Mouse (Mus musculus) spleen, embryonic (tissue): ENCODE results near the gene Gm11444.

Experiments
- CTCF ChIA-PET: fragments of 350-600 bp; sonication (Branson Sonifier 250); formaldehyde crosslinking; loops from one replicate; lab custom pipeline; 2022; lab: Charles Lee

Gm11444 gene

DNA sequence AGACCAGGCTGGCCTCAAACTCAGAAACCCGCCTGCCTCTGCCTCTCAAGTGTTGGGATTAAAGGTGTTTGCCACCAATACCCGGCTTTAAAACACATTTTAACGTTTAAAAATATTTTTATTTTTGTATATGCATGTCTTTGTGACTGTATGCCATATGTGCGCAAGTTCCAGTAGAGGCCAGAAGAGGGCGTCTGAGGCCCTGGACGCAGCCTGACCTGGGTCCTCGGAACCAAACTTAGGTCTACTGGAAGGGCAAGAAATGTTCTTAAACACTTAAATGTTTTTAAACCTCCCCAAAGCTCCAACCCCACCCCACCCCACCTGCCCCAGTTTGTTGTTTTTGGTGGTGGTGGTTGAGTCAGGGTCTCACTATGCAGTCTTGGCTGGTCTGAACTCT lies 14.2 kb upstream of the Gm11444 start:
- CTCF ChIA-PET = no interaction called here

DNA sequence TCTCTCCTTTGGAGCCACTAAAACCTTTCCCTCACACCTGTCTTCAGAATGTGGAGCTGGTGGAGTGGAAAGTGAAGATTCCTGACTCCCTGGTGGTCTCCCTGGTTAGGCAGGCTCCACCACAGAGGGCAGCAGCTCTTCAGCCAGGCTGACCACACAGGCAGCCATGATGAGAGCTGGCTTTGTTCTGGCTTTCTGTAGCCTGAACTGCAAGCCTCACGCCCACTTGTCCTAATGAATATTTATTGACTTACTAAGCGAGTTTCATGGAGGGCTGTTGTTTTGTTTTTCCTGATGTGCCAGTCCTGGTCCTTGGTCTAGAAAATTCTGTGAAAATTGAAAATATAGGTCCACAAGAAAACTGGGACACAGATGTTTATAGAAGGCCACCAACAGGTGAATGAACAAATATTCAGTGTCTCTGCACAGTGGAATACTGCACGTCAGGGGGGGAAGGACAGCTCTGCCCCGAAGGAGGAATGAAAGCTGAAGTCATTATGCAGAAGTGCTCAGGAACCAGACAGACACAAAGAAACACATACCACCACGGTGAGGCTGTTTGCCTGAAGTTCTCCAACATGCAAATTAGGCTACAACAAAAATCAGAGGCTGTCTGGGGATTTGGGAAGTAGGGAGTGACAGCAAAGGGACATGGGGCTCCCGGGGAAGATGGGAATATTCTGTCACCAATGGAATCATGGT lies 8.0 kb upstream of the Gm11444 start:
- CTCF ChIA-PET = no interaction called here

DNA sequence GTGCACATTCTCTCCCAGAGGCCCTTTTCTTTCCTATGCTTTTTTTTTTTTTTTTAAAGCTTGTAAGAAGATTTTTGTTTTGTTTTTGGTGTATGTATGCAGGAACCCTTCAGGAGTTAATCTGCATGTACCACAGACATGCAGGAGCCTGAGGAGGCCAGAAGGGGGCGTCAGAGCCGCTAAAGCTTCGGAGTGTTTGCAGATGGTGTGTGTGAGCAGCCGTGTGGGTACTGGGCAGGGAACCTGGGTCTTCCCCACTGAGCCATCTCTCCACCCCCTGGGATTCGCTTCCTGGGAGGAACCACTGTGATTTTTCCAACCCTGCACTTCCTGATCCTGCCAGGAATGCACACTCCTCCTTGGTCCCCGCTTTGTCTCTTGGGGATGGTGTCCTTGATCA lies 625 bp upstream of the Gm11444 start:
- CTCF ChIA-PET = interaction anchor here (0.7 kb wide), 1 partner anchor 139 kb away, joined by 7 read pairs; no protein-coding TSS in a partner anchor

DNA sequence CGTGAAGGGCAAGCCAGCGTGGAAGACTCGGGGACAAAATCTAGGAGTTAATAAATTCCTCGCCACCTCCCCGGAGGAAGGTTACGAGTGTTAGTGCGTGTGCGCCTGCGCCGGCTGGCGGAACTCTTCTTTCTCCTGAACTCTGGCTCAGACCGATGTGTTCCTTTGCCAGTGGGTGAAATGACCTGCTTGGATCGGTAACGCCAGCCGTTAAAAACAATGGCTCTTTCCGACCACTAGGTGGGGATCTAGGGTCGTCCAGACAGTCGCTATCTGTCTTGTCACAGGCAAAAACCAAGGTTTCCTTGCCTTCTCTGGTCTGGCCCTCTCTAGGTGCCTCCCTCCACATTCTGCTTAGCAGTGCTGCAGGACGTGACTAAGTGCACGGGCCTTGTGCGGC lies 1.1 kb downstream of the Gm11444 start:
- CTCF ChIA-PET = no interaction called here

DNA sequence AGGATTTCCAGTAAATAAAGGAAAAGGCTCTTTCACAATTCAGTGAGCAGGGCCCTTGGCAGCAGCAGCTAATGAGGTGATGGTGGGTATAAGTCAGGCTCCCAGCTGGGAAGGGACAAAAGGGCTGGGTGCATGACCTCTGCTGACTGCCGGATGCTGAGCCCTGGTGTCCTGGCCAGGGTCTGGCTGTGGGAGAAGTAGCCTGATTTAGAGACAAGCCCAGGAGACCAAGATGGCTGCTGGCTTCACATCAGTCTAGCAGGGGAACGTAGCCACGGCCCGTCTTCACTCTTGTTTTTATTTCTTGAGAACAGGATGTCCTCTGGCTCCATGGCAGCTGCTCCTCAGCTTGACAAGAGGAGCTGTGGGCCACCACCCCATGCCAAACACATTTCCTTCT lies 3.6 kb downstream of the Gm11444 start:
- CTCF ChIA-PET = no interaction called here

DNA sequence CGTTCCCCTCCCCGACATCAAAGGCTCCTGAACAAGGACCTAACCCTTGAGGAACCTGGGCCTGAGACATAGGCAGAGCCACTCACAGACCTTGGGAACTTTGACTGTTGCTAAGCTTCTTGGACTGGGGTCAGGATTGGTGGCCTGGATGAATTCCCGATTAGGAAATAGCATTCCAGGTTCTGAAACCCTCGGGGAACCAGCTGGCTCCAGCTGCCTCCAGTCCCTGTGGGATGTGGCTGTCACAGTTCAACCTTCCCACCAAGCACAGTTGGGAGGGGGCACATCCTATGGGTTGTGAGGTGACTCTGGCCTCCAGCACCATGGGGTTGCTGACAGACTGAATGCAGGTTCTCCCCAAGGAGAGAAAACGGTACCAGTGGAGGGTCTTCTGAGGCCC lies 4.2 kb downstream of the Gm11444 start:
- CTCF ChIA-PET = interaction anchor here (1.1 kb wide), 1 partner anchor 134 kb away, joined by 3 read pairs; no protein-coding TSS in a partner anchor

DNA sequence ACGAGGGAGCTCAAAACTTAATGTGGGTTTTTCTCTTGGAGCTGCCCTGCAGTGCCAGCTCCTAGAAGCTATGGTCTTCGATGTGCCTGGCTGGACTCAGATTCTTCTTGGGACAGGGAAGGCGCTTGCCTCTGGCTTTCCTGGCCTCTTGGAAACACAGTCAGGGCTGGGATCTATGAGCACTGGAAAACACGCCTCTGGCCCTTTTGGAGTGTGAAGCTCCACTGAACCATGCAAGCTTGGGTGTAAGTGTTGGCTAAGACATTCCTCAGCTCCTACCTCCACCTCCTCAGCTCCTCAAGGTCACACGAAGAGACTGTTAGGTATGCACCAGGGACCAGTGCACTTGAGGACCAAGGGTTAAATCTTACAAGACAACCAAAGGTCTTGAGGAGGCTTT lies 5.2 kb downstream of the Gm11444 start:
- CTCF ChIA-PET = interaction anchor here (1.1 kb wide), 1 partner anchor 135 kb away, joined by 3 read pairs; no protein-coding TSS in a partner anchor

DNA sequence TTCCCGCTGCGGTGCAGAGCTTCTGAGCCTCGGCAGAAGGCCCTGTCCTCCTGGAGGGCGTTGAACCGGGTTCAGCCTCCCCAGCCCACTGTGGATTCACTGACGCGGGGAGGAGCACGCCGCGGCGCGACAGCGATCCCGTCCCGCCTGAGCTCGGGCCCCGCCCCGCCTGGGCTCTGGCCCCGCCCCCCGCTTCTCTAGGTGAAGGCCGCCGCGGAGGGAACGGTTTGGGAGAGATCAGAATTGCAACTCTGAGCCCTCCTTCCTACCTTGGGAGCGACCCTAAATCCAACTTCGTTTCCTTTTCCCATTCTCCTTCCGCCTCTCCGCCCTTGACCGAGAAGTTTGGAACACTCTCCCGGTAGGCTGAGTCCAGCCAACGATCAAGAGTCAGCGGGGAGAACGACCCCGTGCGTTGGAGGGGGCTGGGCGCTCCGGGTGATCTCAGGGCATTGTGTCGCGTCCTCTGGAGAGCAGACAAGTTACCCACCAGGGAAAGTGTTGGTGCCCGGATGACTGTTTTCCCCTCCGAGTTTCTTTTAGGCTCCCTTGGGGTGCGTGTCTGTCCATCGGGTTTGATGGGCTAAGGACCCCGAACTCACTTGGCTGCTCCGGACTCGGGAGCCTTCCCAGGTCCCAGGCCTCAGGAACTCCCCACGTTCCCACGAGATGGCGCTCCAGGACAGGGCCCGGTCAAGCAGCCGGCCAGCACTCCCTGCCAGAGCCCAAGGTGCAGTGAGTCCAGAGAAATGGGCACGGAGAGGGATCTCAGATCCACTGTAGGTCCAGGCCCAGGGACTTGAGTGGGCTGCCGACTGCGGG lies 5.8 kb downstream of the Gm11444 start:
- CTCF ChIA-PET = interaction anchor here (0.5 to 1.1 kb wide), 3 partner anchors 136 to 1026 kb away, joined by 3 to 5 read pairs (median 3); no protein-coding TSS in a partner anchor

DNA sequence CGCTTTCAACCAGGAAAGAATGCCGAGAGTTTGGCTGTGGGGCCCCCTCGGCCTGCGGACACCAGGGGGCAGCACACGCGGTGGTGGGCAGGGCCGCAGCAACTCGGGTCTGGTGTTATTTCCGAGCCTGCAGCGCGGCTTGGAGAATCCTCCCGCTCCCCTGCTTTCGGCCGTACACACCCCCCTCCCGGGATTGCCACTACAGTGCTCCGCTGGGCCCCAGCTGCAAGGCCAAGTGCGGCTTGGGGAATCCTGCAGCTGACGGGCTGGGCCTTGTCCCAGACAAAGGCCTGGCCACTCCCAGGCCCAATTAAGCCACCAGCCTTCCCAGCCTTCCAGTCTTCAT lies 6.8 kb downstream of the Gm11444 start:
- CTCF ChIA-PET = interaction anchor here (0.5 kb wide), 1 partner anchor 1025 kb away, joined by 5 read pairs; no protein-coding TSS in a partner anchor

DNA sequence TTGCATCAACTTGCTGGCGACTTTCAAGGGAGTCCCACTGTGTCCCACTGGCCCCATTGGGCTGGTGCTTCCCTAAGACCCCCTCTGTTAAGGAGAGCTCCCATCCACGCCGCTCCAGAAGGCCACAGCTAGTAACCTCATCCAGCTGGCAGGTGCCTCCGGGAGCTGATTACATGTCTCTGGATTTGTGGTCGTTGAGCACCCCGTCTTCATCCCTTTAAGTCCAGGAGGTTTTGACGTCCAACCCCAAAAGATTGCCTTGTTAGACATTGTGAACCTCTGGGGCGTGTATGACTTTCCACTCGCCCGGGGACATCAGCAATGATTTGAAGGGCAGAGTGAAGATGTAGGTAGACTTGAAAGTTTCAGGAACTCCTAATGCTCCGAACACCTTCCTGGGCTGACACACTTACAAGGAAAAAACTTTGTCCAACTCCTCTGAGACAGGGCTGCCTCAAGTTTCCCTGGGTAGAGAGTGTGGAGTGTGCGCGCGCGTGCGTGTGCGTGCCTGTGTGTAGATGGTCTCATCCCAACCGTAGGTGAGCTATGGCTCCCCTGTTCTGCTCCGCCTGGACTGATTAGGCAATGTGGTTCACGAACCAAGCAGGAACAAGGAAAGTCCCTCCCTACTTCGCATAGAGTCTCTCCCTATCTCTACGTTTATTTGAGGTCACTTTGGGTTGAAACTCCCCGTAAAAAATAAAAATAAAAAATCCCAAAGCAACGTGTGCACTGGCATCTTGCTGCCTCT lies 7.4 kb downstream of the Gm11444 start:
- CTCF ChIA-PET = interaction anchor here (0.7 to 0.9 kb wide), 2 partner anchors 156 to 331 kb away, joined by 3 to 5 read pairs; no protein-coding TSS in a partner anchor

DNA sequence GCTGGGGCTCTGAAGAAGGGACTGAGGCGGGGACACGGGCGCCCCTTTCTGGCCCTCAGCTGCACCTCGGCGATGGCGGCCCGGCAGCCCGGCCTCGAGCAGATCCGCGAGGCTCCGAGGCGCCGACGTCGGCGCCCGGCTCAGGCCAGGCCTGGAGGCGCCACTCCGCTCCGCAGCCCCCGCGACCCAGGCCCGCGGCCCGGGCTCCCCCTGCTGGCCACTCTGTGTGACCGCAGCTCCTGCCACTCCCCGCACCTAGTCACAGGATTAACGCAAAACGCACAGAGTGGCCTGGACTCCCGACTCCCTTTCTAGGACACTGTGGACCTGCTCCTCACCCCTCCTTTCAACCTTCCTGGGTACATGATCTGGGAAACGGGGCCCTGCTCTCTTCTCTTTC lies 8.2 kb downstream of the Gm11444 start:
- CTCF ChIA-PET = interaction anchor here (0.9 kb wide), 1 partner anchor 331 kb away, joined by 5 read pairs; no protein-coding TSS in a partner anchor

DNA sequence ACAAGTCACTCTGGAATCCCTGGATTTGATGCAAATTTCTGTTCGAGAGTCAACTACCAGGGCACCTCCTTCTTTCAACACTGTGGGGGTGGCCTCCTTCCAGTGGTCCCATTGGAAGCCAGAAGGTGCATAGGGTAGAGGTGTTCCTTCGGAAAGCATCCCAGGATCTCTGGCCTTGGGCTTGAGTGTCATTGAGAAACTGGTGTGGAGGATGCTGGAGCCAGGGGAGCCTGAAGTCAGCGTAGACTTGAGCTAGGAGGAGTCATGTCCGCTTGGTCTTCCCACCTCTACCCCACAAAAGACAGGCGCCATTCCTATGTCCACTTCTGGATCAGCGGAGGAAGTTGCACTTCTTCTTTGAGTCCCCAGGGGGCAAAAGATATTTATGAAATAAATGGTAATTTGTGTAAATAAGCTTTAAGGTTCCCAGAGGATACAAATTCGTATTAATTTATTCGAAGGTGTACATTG lies 8.9 kb downstream of the Gm11444 start:
- CTCF ChIA-PET = no interaction called here

DNA sequence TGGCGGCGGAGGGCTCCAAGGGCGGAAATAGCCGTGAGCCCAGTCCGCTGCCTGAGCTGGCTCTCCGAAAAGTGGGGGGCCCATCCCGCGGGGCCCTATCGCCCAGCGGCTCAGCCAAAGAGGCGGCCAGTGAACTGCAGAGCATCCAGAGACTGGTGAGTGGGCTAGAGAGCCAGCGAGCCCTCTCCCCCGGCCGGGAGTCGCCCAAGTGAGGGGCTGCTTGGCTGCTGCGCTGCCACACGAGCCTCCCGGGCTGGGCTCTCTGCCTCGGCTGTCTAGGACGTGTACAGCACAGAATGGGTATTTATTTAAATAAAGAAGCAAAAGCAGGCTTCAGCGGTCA lies 9.4 kb downstream of the Gm11444 start:
- CTCF ChIA-PET = no interaction called here

DNA sequence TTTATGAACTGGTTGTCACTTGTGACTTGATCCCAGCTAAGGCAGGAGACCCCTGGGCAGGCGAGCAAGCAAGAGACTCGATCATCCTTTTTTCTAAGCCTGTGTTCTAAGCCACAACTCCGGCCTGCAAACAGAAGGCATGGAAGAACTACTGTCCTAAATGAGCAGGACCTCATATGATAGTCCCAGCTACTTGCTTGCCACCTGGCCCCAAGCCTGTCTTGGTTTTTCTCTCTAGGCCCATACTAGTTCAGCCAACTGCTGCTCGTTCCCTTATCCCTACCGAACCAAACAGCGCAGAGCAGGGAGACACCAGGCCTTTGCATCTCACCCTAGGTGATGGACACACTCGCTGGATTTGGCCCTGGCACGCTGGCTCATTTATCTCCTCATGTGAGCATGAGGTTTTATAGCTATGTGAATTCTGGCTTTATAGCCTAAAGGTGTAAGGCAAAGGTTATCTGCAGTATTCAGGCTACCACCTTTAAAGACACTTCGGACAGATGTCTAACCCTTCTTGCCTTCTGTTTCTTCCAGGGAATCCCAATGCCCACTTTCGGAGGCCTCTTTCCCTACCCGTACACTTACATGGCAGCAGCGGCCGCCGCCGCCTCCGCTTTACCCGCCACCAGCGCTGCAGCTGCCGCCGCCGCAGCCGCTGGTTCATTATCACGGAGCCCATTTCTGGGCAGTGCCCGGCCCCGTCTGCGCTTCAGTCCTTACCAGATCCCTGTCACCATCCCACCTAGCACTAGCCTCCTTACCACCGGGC lies 9.9 kb downstream of the Gm11444 start:
- CTCF ChIA-PET = no interaction called here

DNA sequence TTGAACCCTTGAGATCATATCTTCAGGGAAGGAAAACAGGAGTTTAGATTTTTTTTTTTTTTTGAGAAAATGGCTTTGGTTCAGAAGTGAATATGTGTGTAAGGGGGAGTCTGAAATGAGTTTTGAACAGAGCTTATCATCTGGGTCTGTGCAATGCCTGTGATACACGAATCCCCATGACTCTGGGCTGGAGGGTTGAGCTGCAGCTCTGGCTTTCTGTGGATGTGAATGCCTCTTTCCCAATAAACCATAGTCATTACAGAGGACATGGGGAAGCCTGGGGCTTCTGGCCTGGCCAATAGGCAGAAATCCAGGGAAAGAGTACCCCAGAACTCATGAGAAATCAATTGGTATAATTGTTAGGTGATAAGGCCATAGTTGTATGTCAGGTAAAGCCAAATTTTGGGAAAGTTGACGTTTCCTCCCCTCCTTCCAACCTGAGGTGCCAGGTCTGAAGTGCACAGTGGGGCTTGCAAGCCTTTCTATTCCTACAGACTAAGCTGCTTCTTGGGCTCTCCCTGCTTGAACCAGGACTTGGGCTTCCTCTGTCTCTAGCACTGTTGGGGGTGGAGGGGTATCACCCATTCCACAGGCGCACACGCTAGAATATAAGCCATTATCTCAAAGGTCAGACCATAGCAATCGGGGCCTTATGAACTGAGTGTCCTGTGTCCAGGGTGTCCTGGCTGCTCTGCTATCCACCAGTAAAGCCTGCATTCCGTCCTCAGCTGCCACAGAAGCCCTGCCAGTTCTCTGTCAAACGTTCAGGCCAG lies 10.7 kb downstream of the Gm11444 start:
- CTCF ChIA-PET = interaction anchor here (0.7 kb wide), 1 partner anchor 36 kb away, joined by 3 read pairs; no protein-coding TSS in a partner anchor

DNA sequence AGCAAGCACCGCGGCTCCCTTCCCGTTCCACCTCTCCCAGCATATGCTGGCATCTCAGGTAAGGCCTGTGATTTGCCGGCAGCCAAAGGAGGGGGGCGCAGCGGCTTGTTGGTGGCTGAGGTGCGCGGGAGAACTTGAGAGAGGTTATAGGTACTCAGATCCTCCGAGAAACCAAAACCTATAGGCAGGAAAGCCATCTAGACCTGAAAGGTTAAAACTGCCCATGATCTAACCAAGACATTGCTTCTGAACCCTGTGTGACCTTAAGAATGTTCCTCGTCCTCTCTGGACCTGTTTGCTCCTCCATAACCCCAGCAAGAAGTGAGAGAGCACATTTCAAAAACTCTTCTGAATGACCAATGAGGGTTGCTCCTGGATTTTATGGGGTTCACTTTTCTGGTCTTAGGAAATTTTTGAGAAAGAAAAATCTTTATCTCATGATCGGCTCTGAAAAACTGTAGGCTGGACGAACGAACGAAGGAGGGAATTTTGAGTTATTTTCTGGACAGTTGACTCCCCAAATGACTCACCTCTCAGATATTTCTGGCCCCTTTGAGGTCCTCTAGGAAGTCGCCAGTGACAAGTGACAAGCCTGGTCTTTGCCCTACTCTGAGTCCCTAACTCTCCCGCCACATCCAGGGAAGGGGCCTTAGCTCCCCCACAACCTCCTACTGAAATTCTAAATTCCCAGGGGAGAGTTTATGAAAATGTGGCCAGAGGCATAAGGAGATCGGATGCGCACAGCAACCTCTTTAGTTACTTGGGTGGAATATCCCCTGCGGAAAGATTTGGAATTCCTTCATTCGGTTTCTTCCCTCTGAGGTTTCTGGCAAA lies 11.5 kb downstream of the Gm11444 start:
- CTCF ChIA-PET = interaction anchor here (0.7 kb wide), 1 partner anchor 36 kb away, joined by 3 read pairs; no protein-coding TSS in a partner anchor

DNA sequence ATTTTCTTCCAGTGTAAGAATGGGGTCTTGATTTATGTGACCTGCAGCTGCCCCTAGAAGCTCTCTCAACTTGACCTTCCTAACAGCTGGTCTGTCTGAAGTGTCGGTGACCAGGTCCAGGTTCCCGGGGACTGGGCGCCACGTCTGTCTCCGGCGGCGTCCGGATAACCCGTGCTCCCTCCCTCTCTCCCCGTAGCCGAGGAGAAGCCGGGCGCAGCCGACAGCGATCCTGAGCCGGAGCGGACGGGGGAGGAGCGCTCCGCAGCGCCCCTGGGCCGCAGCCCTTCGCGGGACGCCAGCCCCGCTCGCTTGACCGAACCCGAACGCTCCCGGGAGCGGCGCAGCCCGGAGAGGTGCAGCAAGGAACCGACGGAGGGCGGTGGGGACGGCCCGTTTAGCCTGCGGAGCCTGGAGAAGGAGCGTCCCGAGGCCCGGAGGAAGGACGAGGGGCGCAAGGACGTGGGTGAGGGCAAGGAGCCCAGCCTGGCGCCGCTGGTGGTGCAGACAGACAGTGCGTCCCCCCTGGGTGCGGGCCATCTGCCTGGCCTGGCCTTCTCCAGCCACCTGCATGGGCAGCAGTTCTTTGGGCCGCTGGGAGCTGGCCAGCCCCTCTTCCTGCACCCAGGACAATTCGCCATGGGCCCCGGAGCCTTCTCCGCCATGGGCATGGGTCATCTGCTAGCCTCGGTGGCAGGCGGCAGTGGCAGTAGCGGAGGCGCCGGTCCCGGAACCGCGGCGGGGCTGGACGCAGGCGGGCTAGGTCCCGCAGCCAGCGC lies 12.3 kb downstream of the Gm11444 start:
- CTCF ChIA-PET = no interaction called here

DNA sequence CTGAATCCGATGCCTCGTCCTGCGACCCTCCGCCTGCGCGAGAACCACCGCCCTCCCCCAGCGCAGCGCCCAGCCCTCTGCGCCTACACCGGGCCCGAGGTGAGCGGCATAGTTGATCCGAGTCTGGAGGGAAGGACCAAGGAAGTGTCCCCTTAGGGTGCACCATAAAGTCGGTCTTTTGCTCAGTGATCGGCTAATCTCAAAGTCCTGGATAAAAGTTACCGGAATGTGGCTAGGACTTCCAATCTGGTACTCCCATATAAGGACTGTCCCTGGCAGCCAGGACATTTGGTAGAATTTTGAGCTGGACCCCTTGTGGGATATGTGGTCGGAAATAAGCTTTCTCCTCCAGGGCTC lies 12.9 kb downstream of the Gm11444 start:
- CTCF ChIA-PET = no interaction called here
